Comparison of ENCODE assay signal across 8 mouse cellular contexts in genomic region chr9:106891829-106892551, GRCm38 (mm10). TPM values are rescaled to one million over a fixed set of nuclear protein-coding genes. Genes with fewer than 3 reads are reported as not detected.
A peak's percentile ranks its signal among the peaks of the same experiment; 100 is the strongest.
DNase-seq lines count a peak whose midpoint lies in the region; ATAC-seq and TF ChIP-seq lines count a peak whose summit lies in the region.

TSS of gene Manf (minus strand) at chr9:106891979.

- H3K27ac ChIP-seq in forebrain, embryonic 12.5 days: peak within 1 kb of the TSS; percentile 96
- peak within 1 kb of the TSS; percentile 92 for H3K27ac ChIP-seq in heart, postnatal 0 days (ENCODE audit: low read depth)
- H3K27ac ChIP-seq in liver, embryonic 16.5 days (ENCODE audit: low read length): peak within 1 kb of the TSS; percentile 96
- H3K27ac ChIP-seq in neural tube, embryonic 13.5 days (replicated peaks): peak within 1 kb of the TSS; percentile 93
- peak within 1 kb of the TSS; percentile 97 for H3K27ac ChIP-seq in testis, adult 2 months (ENCODE audit: control insufficient read depth, insufficient read depth, low read depth, low read length)

- peak within 1 kb of the TSS; percentile 94 for H3K9ac ChIP-seq in forebrain, embryonic 12.5 days
- peak within 1 kb of the TSS; percentile 79 for H3K9ac ChIP-seq in heart, postnatal 0 days (replicated peaks; ENCODE audit: low read depth, low read length)
- peak within 1 kb of the TSS; percentile 93 for H3K9ac ChIP-seq in liver, embryonic 16.5 days (ENCODE audit: low read depth, low read length)
- H3K9ac ChIP-seq in neural tube, embryonic 13.5 days: peak within 1 kb of the TSS; percentile 85

- under 1% methylated on average over 59 of the region's 59 CpGs for WGBS in forebrain, embryonic 12.5 days
- under 1% methylated on average over 59 of the region's 59 CpGs for WGBS in heart, postnatal 0 days
- WGBS in liver, embryonic 16.5 days (ENCODE audit: insufficient replicate concordance): under 1% methylated on average over 59 of the region's 59 CpGs
- WGBS in neural tube, embryonic 13.5 days: under 1% methylated on average over 59 of the region's 59 CpGs

- no peak for TF ChIP-seq EP300 in heart, postnatal 0 days (IDR thresholded peaks at IDR 0.05; ENCODE audit: low read depth)

- peaks cover 35% of the 10 kb centered on the region for H3K36me3 ChIP-seq in E14TG2a.4 (ENCODE audit: insufficient read depth, low read length)
- H3K36me3 ChIP-seq in forebrain, embryonic 12.5 days (replicated peaks): peaks cover 38% of the 10 kb centered on the region
- peaks cover 22% of the 10 kb centered on the region for H3K36me3 ChIP-seq in heart, postnatal 0 days (replicated peaks; ENCODE audit: control insufficient read depth, insufficient read depth, low read length)
- H3K36me3 ChIP-seq in liver, embryonic 16.5 days (ENCODE audit: control insufficient read depth, insufficient read depth): peaks cover 26% of the 10 kb centered on the region
- H3K36me3 ChIP-seq in neural tube, embryonic 13.5 days: peaks cover 53% of the 10 kb centered on the region
- H3K36me3 ChIP-seq in testis, adult 2 months (ENCODE audit: control insufficient read depth, insufficient read depth, low read length): peaks cover 3% of the 10 kb centered on the region

- H3K4me2 ChIP-seq in forebrain, embryonic 12.5 days: peak within 1 kb of the TSS; percentile 83
- H3K4me2 ChIP-seq in heart, postnatal 0 days (ENCODE audit: low read depth, low read length): peak within 1 kb of the TSS; percentile 92
- peak within 1 kb of the TSS; percentile 95 for H3K4me2 ChIP-seq in liver, embryonic 16.5 days (ENCODE audit: low read depth, low read length)
- H3K4me2 ChIP-seq in neural tube, embryonic 13.5 days: peak within 1 kb of the TSS; percentile 76

- ATAC-seq in forebrain, embryonic 12.5 days (ENCODE audit: low FRiP score): peak; percentile 98
- ATAC-seq in heart, postnatal 0 days (ENCODE audit: insufficient read depth, low read depth): peak; percentile 97
- peak; percentile 95 for ATAC-seq in liver, embryonic 16.5 days (ENCODE audit: low read depth)
- peak; percentile 99 for ATAC-seq in neural tube, embryonic 13.5 days (ENCODE audit: low read depth)

- TF ChIP-seq CTCF in E14TG2a.4 (conservative IDR thresholded peaks at IDR 0.05; ENCODE audit: low read length): no peak
- TF ChIP-seq CTCF in heart, postnatal 0 days (IDR thresholded peaks at IDR 0.05; ENCODE audit: low read depth): peak; percentile 22; the same call in 1 of the 2 replicates
- TF ChIP-seq CTCF in testis, adult 2 months (IDR thresholded peaks at IDR 0.05; ENCODE audit: control insufficient read depth, insufficient read depth, insufficient replicate concordance, low read depth, low read length): no peak

- H3K27me3 ChIP-seq in E14TG2a.4 (ENCODE audit: insufficient read depth, low read length): no peaks in the 10 kb centered on the region
- no peaks in the 10 kb centered on the region for H3K27me3 ChIP-seq in forebrain, embryonic 12.5 days
- no peaks in the 10 kb centered on the region for H3K27me3 ChIP-seq in heart, postnatal 0 days (ENCODE audit: control insufficient read depth, insufficient read depth, low read length)
- H3K27me3 ChIP-seq in liver, embryonic 16.5 days (ENCODE audit: control insufficient read depth, insufficient read depth, low read depth, low read length): no peaks in the 10 kb centered on the region
- no peaks in the 10 kb centered on the region for H3K27me3 ChIP-seq in neural tube, embryonic 13.5 days
- H3K27me3 ChIP-seq in testis, adult 2 months (ENCODE audit: control insufficient read depth, insufficient read depth, low read length): no peaks in the 10 kb centered on the region

- DNase-seq in c-Kit-positive CD71-positive TER-119-positive erythroid progenitor cells, embryonic 14.5 days (ENCODE audit: low spot score): peak; percentile 98
- peak; percentile 99 for DNase-seq in heart, postnatal 0 days (ENCODE audit: low spot score)
- DNase-seq in kidney, postnatal 4 days: peak; percentile 95 to 98

- peak within 1 kb of the TSS; percentile 99 for H3K4me3 ChIP-seq in E14TG2a.4 (replicated peaks; ENCODE audit: low read length)
- H3K4me3 ChIP-seq in forebrain, embryonic 12.5 days (replicated peaks): peak within 1 kb of the TSS; percentile 90
- H3K4me3 ChIP-seq in heart, postnatal 0 days (ENCODE audit: low read depth, low read length): peak within 1 kb of the TSS; percentile 91
- peak within 1 kb of the TSS; percentile 82 for H3K4me3 ChIP-seq in liver, embryonic 16.5 days (ENCODE audit: low read depth, low read length)
- peak within 1 kb of the TSS; percentile 72 for H3K4me3 ChIP-seq in neural tube, embryonic 13.5 days
- H3K4me3 ChIP-seq in testis, adult 2 months (ENCODE audit: control insufficient read depth, low read depth, low read length): peak within 1 kb of the TSS; percentile 94

- H3K9me3 ChIP-seq in E14TG2a.4 (ENCODE audit: low read length): no peaks in the 10 kb centered on the region
- no peaks in the 10 kb centered on the region for H3K9me3 ChIP-seq in forebrain, embryonic 12.5 days
- H3K9me3 ChIP-seq in heart, postnatal 0 days (replicated peaks; ENCODE audit: control insufficient read depth, low read length): no peaks in the 10 kb centered on the region
- H3K9me3 ChIP-seq in liver, embryonic 16.5 days (replicated peaks; ENCODE audit: control insufficient read depth, low read length): no peaks in the 10 kb centered on the region
- H3K9me3 ChIP-seq in neural tube, embryonic 13.5 days: no peaks in the 10 kb centered on the region

- peak; percentile 98 for TF ChIP-seq POLR2A in testis, adult 2 months (IDR thresholded peaks at IDR 0.05; ENCODE audit: control insufficient read depth, low read depth, low read length)

- peaks cover 63% of the 10 kb centered on the region for H3K4me1 ChIP-seq in E14TG2a.4 (replicated peaks; ENCODE audit: low read depth, low read length)
- peaks cover 43% of the 10 kb centered on the region for H3K4me1 ChIP-seq in forebrain, embryonic 12.5 days
- H3K4me1 ChIP-seq in heart, postnatal 0 days (ENCODE audit: control insufficient read depth, insufficient read depth): peaks cover 14% of the 10 kb centered on the region
- H3K4me1 ChIP-seq in liver, embryonic 16.5 days (ENCODE audit: control insufficient read depth, low read depth, low read length): peaks cover 38% of the 10 kb centered on the region
- H3K4me1 ChIP-seq in neural tube, embryonic 13.5 days (replicated peaks): peaks cover 49% of the 10 kb centered on the region
- H3K4me1 ChIP-seq in testis, adult 2 months (ENCODE audit: control insufficient read depth, insufficient read depth, low read length): peaks cover 2% of the 10 kb centered on the region

RNA-seq across cellular contexts. Expression of gene Manf, which starts in this region (rescaled TPM):
- 216 and 222 TPM in 2 replicates for polyA plus RNA-seq in forebrain, embryonic 12.5 days (2016; fragmentation: Nextera tagmentation; extraction: Ambion mirVana)
- 50.8 and 55.2 TPM in 2 replicates for total RNA-seq in heart, postnatal 0 days (2014; rRNA removed; ENCODE audit: low replicate concordance)
- polyA plus RNA-seq in heart, postnatal 0 days (2015; fragmentation: Nextera tagmentation; extraction: Ambion mirVana): 88.0 and 137 TPM in 2 replicates
- 140 and 150 TPM in 2 replicates for polyA plus RNA-seq in liver, embryonic 16.5 days (2015; fragmentation: Nextera tagmentation; extraction: Ambion mirVana)
- polyA plus RNA-seq in neural tube, embryonic 13.5 days (2015; fragmentation: Nextera tagmentation; extraction: Ambion mirVana): 231 and 303 TPM in 2 replicates
- 80.4 and 82.2 TPM in 2 replicates for polyA plus RNA-seq in testis, adult 2 months (2012; rRNA removed)

Comparison
In these comparisons a context has a peak if more than half of its experiments do, and no peak if none do; other contexts are left out.
1. Peak in every context shown above with its lines: DNase-seq, ATAC-seq, H3K4me3 ChIP-seq and H3K27ac ChIP-seq.